Mouse (Mus musculus): ENCODE measurements around the gene Cryzl2.

DNA sequence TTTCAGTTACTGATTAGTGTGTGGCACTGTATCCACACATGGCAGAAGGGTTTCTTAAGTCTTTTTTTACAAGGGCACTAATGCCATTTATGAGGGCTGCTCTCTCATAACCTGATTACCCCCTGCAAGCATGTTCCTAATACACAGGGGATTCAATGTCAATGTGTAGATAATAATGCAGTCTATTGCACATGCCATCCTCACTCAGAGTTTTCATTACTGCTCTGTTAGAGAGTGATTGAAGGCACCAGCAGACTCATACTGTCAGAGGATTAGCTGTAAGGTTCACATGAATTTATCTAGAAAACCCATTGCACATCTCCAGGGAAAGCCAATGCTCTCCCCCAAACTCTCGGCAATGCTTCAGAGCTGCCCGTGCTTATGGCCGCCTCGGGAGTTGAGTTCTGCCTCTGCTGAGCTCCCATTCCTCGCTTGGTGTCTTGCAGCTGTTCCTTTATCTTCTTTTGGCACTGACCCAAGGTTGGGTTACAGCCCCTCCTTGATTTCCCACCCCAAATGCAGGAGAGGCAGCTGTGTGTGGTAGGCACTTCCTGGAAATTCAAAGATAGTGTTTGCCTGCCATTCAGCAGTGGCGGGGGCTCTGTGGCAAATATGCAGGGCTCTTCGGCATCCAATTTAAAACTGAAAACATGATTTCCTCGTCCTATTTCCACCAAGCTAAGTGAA lies 32.5 kb upstream of the Cryzl2 start:
- TF ChIP-seq CTCF (conservative IDR thresholded peaks at IDR 0.05; ENCODE audit: low read length) (no peak), NANOG (IDR thresholded peaks at IDR 0.05; ENCODE audit: borderline replicate concordance, low read length) (no peak), POU5F1 (IDR thresholded peaks at IDR 0.05; ENCODE audit: borderline replicate concordance, low read length) (no peak)
